Mouse (Mus musculus): ENCODE measurements around the gene Tmem266.

Tmem266 gene

DNA sequence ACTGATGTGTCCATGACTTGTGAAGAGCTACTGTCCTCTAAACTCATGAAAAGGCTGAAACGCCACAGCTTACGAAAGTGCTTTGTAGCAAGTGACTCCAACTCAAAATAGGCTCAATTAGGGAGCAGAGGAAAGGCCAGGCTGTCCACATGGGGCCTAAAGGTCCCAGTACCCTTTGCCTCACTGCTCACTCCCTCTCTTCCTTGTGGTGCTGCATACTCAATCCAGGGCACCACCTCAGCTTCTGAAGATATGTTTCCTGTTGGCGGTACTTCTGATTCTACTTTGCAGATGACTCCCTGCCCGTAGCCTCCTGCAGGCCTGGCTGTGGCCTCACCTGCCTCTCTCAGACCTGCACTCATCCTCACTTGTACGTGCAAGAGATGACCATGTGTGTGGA lies 126.7 kb downstream of the Tmem266 start:
- no peak for DNase-seq

DNA sequence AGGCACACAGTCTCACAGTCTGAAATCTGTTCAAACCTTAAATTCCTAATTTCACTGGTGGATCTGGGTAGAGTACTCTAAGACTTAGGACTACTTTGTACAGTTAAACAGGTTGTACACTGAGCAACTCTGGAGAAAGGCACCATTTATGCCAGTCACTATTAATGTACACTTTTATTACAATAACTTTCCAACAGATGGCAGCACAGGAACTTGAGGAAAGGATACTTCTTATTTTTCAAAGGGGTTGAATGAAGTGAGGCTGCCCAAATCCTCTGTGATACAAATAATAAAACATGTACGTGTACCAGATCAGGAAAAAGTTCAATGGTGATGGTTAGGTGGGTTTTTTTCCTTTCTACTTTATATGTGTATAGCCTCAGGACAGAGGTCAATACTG lies 141.7 kb downstream of the Tmem266 start:
- DNase-seq, result peak; percentile 17

DNA sequence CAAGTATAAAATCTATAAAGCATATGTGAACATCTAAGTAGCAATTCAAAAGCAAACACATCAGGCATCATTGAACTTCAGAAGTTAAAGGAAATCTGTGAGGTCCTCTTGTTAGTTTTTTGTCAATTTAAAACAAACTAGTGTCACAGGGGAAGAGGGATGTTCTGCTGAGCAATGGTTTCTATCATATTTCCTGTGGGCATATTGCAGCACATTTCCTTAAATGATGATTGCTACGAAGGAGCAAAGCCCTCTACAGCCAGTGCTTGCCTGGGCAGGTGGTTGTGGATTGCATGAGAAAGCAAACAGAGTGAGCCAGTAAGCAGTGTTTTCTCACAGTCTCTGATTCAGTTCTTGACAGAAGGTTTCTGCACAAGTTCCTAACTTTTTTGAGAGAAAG lies 149.4 kb downstream of the Tmem266 start:
- no peak for DNase-seq

DNA sequence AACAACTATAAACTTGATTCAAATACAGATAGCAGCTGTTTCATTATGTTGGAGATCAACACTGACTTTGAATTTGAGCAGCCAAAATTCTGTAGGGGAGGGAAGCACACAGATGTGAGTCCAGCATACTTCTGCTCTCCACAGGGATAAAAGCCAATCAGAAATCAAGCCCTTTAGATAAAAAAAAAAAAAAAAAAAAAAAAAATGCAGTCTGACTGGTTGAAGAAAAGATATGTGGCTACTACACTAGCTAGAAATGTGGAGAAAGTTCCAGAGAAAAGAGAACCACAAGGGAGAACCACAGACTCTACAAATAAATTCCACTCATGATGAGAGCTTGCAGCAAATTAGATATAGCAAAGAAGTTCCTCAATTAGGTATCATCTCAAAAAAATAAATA lies 152.0 kb downstream of the Tmem266 start:
- no peak for DNase-seq

DNA sequence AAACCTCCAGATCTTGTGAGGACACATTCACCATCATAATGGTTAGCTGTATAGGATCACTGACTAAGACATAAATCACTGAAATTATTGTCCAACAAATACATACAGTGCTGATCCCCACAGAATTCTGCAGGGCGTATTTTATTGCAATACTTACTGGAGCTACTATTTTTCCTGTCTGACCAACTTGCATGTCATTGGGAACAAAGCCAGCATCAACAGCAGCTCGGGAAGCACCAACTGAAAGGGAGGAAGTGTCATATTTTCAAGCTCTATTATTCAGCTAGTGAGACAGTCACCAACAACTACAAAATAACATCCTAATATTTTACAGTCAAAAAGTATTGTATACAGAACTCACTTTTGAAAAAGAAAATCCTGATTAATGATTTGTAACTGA lies 155.4 kb downstream of the Tmem266 start:
- peak; percentile 8 for DNase-seq

All from cerebellum, adult 9-10 months (tissue).